Mouse (Mus musculus) forebrain, embryonic 14.5 days (tissue): ENCODE data around the gene Lrrc20. TPM values are rescaled to one million over a fixed set of nuclear protein-coding genes. Genes with fewer than 3 reads are reported as not detected.
A peak's percentile ranks its signal among the peaks of the same experiment; 100 is the strongest.

Source experiments
- ATAC-seq: fragments of 200-750 bp; cut with Nextera tagmentation; 2 replicates; pipeline ENCODE4 v1.8.0; 2017; ENCODE audit warnings: mild to moderate bottlenecking, moderate library complexity
- DNase-seq: peaks from one replicate; pipeline ENCODE4 v3.0.0-alpha.2; 2015; ENCODE audit warnings: low spot score
- H3K27ac ChIP-seq: fragments of 300-500 bp; sonication (generic); 2 replicates; pipeline ENCODE4 v1.5.1; 2014; ENCODE audit warnings: low read depth, mild to moderate bottlenecking, control low read depth, low read length, moderate library complexity
- H3K27me3 ChIP-seq: fragments of 300-500 bp; sonication (generic); replicated peaks from 2 replicates; pipeline ENCODE4 v1.6.1; 2014; ENCODE audit warnings: low read length, control low read depth, mixed read lengths; ENCODE audit not compliant: control insufficient read depth, insufficient read depth
- H3K36me3 ChIP-seq: fragments of 300-500 bp; sonication (generic); 2 replicates; pipeline ENCODE4 v1.6.1; 2014; ENCODE audit warnings: low read length, control low read depth; ENCODE audit not compliant: control insufficient read depth, insufficient read depth
- H3K4me1 ChIP-seq: fragments of 300-500 bp; sonication (generic); 2 replicates; pipeline ENCODE4 v1.6.1; 2014; ENCODE audit warnings: antibody characterized with exemption, low read length, control low read depth; ENCODE audit not compliant: control insufficient read depth, insufficient read depth
- H3K4me2 ChIP-seq: fragments of 300-500 bp; sonication (generic); 2 replicates; pipeline ENCODE4 v1.6.1; 2014; ENCODE audit warnings: mild to moderate bottlenecking, control low read depth, low read length
- H3K4me3 ChIP-seq: fragments of 300-500 bp; sonication (generic); 2 replicates; pipeline ENCODE4 v1.5.1; 2014; ENCODE audit warnings: low read depth, low read length, control low read depth
- H3K9ac ChIP-seq: fragments of 300-500 bp; sonication (generic); 2 replicates; pipeline ENCODE4 v1.6.1; 2014; ENCODE audit warnings: mild to moderate bottlenecking, low read length, control low read depth, moderate library complexity
- H3K9me3 ChIP-seq: fragments of 300-500 bp; sonication (generic); replicated peaks from 2 replicates; pipeline ENCODE4 v1.6.1; 2016; ENCODE audit warnings: low read length, control low read depth, mixed read lengths; ENCODE audit not compliant: control insufficient read depth
- WGBS: fragments of 180-500 bp; shearing (Covaris S2); extraction: QIAGEN DNeasy Blood & Tissue Kit; methylation state at CpG from one replicate; pipeline ENCODE4 v1.1.7; 2014; 5-methylcytosine and 5-hydroxymethylcytosine counted together
- polyA plus RNA-seq: library from polyadenylated mRNA; unstranded; fragments of >200 nt; fragmentation: Nextera tagmentation; extraction: Ambion mirVana; gene quantifications from 2 replicates; pipeline ENCODE4 v1.2.1, GENCODE M21; 2014

Gene Lrrc20
- polyA plus RNA-seq, 1 experiment from 2014 or later: 21.3 TPM

- Histone ChIP-seq H3K9ac (no peak overlapping the region), H3K27ac (no peak overlapping the region), H3K9me3 (no peaks in the 10 kb centered on the region), H3K36me3 (no peaks in the 10 kb centered on the region), H3K27me3 (no peaks in the 10 kb centered on the region), H3K4me1 (no peaks in the 10 kb centered on the region), H3K4me2 (no peak overlapping the region), H3K4me3 (no peak overlapping the region)
- DNase-seq (no peak), ATAC-seq (no peak)
- WGBS: 84% methylated on average over 4 of the region's 4 CpGs
These were observed 10.6 kb upstream of the Lrrc20 start for GRCm38 (mm10) chr10:61465009-61465408.

- DNase-seq (no peak), ATAC-seq (no peak)
- Histone ChIP-seq H3K4me3 (no peak overlapping the region), H3K9ac (no peak overlapping the region), H3K27ac (no peak overlapping the region), H3K4me1 (no peaks in the 10 kb centered on the region), H3K27me3 (no peaks in the 10 kb centered on the region), H3K4me2 (no peak overlapping the region), H3K36me3 (no peaks in the 10 kb centered on the region), H3K9me3 (no peaks in the 10 kb centered on the region)
- WGBS: 69% methylated on average over 8 of the region's 8 CpGs
These were observed 9.4 kb upstream of the Lrrc20 start for GRCm38 (mm10) chr10:61466242-61466641.

- Histone ChIP-seq H3K36me3 (no peaks in the 10 kb centered on the region), H3K9ac (no peak overlapping the region), H3K27me3 (no peaks in the 10 kb centered on the region), H3K9me3 (no peaks in the 10 kb centered on the region), H3K4me1 (no peaks in the 10 kb centered on the region), H3K27ac (no peak overlapping the region), H3K4me2 (no peak overlapping the region), H3K4me3 (no peak overlapping the region)
- DNase-seq (peak; percentile 83), ATAC-seq (0 out of 2 replicates have a peak, but pooled peaks have one; percentile 34)
- WGBS: 25% methylated on average over 5 of the region's 5 CpGs
These were observed 8.7 kb upstream of the Lrrc20 start for GRCm38 (mm10) chr10:61466873-61467272.

GRCm38 (mm10) chr10:61468900-61469299, 6.7 kb upstream of the Lrrc20 start:
- Histone ChIP-seq H3K4me2 (no peak overlapping the region), H3K27ac (no peak overlapping the region), H3K4me1 (no peaks in the 10 kb centered on the region), H3K9ac (no peak overlapping the region), H3K9me3 (no peaks in the 10 kb centered on the region), H3K27me3 (no peaks in the 10 kb centered on the region), H3K36me3 (no peaks in the 10 kb centered on the region), H3K4me3 (no peak overlapping the region)
- no peak for DNase-seq
- ATAC-seq: no peak
- 69% methylated on average over 7 of the region's 7 CpGs for WGBS

- H3K4me2 ChIP-seq: no peak overlapping the region
- WGBS: 78% methylated on average over 3 of the region's 3 CpGs
- H3K36me3 ChIP-seq: no peaks in the 10 kb centered on the region
- H3K27me3 ChIP-seq: no peaks in the 10 kb centered on the region
- no peak for ATAC-seq
- H3K4me1 ChIP-seq: peaks cover 11% of the 10 kb centered on the region
- H3K4me3 ChIP-seq: no peak overlapping the region
- DNase-seq: no peak
- H3K9me3 ChIP-seq: no peaks in the 10 kb centered on the region
- H3K9ac ChIP-seq: no peak overlapping the region
- no peak overlapping the region for H3K27ac ChIP-seq
These were observed 2.0 kb upstream of the Lrrc20 start for GRCm38 (mm10) chr10:61473640-61474039.

GRCm38 (mm10) chr10:61474344-61474743, 1.3 kb upstream of the Lrrc20 start:
- Histone ChIP-seq H3K27ac (no peak overlapping the region), H3K9ac (peak overlapping the region; percentile 66; the same call in 1 of the 2 replicates), H3K36me3 (no peaks in the 10 kb centered on the region), H3K27me3 (no peaks in the 10 kb centered on the region), H3K9me3 (no peaks in the 10 kb centered on the region), H3K4me1 (peaks cover 11% of the 10 kb centered on the region), H3K4me2 (peak overlapping the region; percentile 96), H3K4me3 (peak overlapping the region; percentile 84)
- DNase-seq (no peak), ATAC-seq (no peak)
- 76% methylated on average over 1 of the region's 1 CpGs for WGBS

GRCm38 (mm10) chr10:61476440-61477165, 1.0 kb downstream of the Lrrc20 start:
- Histone ChIP-seq H3K9me3 (no peaks in the 10 kb centered on the region), H3K27ac (no peak overlapping the region)

GRCm38 (mm10) chr10:61479461-61479860, 3.9 kb downstream of the Lrrc20 start:
- Histone ChIP-seq H3K36me3 (no peaks in the 10 kb centered on the region), H3K4me3 (no peak overlapping the region), H3K27ac (no peak overlapping the region), H3K4me1 (peaks cover 11% of the 10 kb centered on the region), H3K4me2 (no peak overlapping the region), H3K9ac (no peak overlapping the region), H3K27me3 (no peaks in the 10 kb centered on the region), H3K9me3 (no peaks in the 10 kb centered on the region)
- ATAC-seq: no peak
- WGBS: 91% methylated on average over 10 of the region's 10 CpGs
- DNase-seq: no peak

More at GRCm38 (mm10) chr10:61476440-61477165, 1.0 kb downstream of the Lrrc20 start:
- Histone ChIP-seq H3K27me3 (no peaks in the 10 kb centered on the region), H3K4me3 (peak overlapping the region; percentile 84), H3K4me2 (peak overlapping the region; percentile 96), H3K36me3 (no peaks in the 10 kb centered on the region), H3K9ac (peak overlapping the region; percentile 87), H3K4me1 (peaks cover 11% of the 10 kb centered on the region)
- DNase-seq: no peak
- no peak for ATAC-seq
- WGBS: 6% methylated on average over 15 of the region's 15 CpGs

GRCm38 (mm10) chr10:61479927-61480326, 4.3 kb downstream of the Lrrc20 start:
- Histone ChIP-seq H3K4me2 (no peak overlapping the region), H3K4me3 (no peak overlapping the region), H3K36me3 (no peaks in the 10 kb centered on the region), H3K27me3 (no peaks in the 10 kb centered on the region), H3K27ac (no peak overlapping the region), H3K4me1 (peaks cover 9% of the 10 kb centered on the region), H3K9ac (no peak overlapping the region), H3K9me3 (no peaks in the 10 kb centered on the region)
- no peak for ATAC-seq
- 89% methylated on average over 4 of the region's 4 CpGs for WGBS
- no peak for DNase-seq
